Mouse (Mus musculus) gastrocnemius, adult 8-10 months (tissue): ENCODE data around the gene Ces3a. TPM values are rescaled to one million over a fixed set of nuclear protein-coding genes. Genes with fewer than 3 reads are reported as not detected.
"Not testable (repeated sequence)": the region's sequence is repeated elsewhere in the genome, so short reads cannot be mapped to it uniquely, and the experiment has no call there.

Source experiments
- DNase-seq, 2 experiments: peaks; one replicate each; pipeline ENCODE4 v3.0.0; 2022; ENCODE audit warnings: low spot score in 2 of 2
- total RNA-seq, 4 experiments: library from RNA; stranded (reverse); gene quantifications; 2 replicates each; pipeline ENCODE4 v1.2.4; 2022

The Ces3a gene
- total RNA-seq, 4 experiments from 2014 or later: not detected

GRCm38 (mm10) chr8:105093992-105094391, 45.6 kb downstream of the Ces3a start:
- DNase-seq: no peak

- DNase-seq: not testable (repeated sequence)
These were observed 53.8 kb downstream of the Ces3a start for GRCm38 (mm10) chr8:105102101-105102785.

- DNase-seq: not testable (repeated sequence)
These were observed 55.3 kb downstream of the Ces3a start for GRCm38 (mm10) chr8:105103701-105104100.

GRCm38 (mm10) chr8:105104220-105104619, 55.8 kb downstream of the Ces3a start:
- DNase-seq: no peak

Other genes starting within 250 kb of the Ces3a start
- gene Ces2b, start 217.0 kb upstream of the Ces3a start, total RNA-seq: under 1 TPM in 1 of 4 experiments, not detected in 3; 0.09 TPM
- gene Ces2c, start 201.5 kb upstream of the Ces3a start, total RNA-seq: under 1 TPM; 0.27 to 0.80 (median 0.44) TPM
- not detected for gene Ces2e, start 122.3 kb upstream of the Ces3a start, total RNA-seq
- not detected for gene Ces2f, start 101.2 kb upstream of the Ces3a start, total RNA-seq
- under 1 TPM; 0.31 to 0.51 (median 0.36) TPM for gene Ces2g, start 86.9 kb upstream of the Ces3a start, total RNA-seq
- gene Ces2h, start 47.7 kb upstream of the Ces3a start, total RNA-seq: not detected
- not detected for gene Ces3b, start 35.2 kb downstream of the Ces3a start, total RNA-seq
- gene Ces4a, start 83.2 kb downstream of the Ces3a start, total RNA-seq: not detected
- gene Cbfb, start 122.1 kb downstream of the Ces3a start, total RNA-seq: 10 to 100 TPM; 87.8 to 96.8 (median 94.6) TPM
- 10 to 100 TPM; 24.7 to 38.2 (median 32.9) TPM for gene D230025D16Rik, start 176.5 kb downstream of the Ces3a start, total RNA-seq
- gene B3gnt9, start 206.6 kb downstream of the Ces3a start, total RNA-seq: 1 to 10 TPM; 1.1 to 1.7 (median 1.4) TPM
- gene Tradd, start 216.0 kb downstream of the Ces3a start, total RNA-seq: 1 to 10 TPM; 2.3 to 4.2 (median 3.1) TPM
- gene Fbxl8, start 216.0 kb downstream of the Ces3a start, total RNA-seq: 1 to 10 TPM in 2 of 4 experiments, under 1 TPM in 2; 0.36 to 1.3 (median 0.94) TPM
- 10 to 100 TPM in 2 of 4 experiments, 1 to 10 TPM in 2; 8.8 to 12.6 (median 10.9) TPM for gene Hsf4, start 221.2 kb downstream of the Ces3a start, total RNA-seq
- gene Nol3, start 227.5 kb downstream of the Ces3a start, total RNA-seq: 10 to 100 TPM; 30.0 to 40.5 (median 34.4) TPM
- gene 4931428F04Rik, start 241.3 kb downstream of the Ces3a start, total RNA-seq: under 1 TPM; 0.27 to 0.65 (median 0.42) TPM
- gene Exoc3l, start 247.5 kb downstream of the Ces3a start, total RNA-seq: 1 to 10 TPM in 2 of 4 experiments, under 1 TPM in 2; 0.94 to 2.5 (median 1.4) TPM
- 10 to 100 TPM; 28.1 to 37.8 (median 33.7) TPM for gene E2f4, start 249.1 kb downstream of the Ces3a start, total RNA-seq